Mouse (Mus musculus): Measurements from ENCODE around the gene Gm45837. TPM values are rescaled to one million over a fixed set of nuclear protein-coding genes. Genes with fewer than 3 reads are reported as not detected.

Gene Gm45837
- not detected in 2 replicates for polyA plus RNA-seq (2015; fragmentation: Nextera tagmentation; extraction: Ambion mirVana)

- no peak within 1 kb of the TSS for H3K4me3 ChIP-seq
- WGBS: 73% methylated on average over 11 of the region's 11 CpGs
- H3K4me2 ChIP-seq: no peak within 1 kb of the TSS
- H3K36me3 ChIP-seq: peaks cover 44% of the 10 kb centered on the region
- ATAC-seq (ENCODE audit: extremely low read depth, insufficient number of reproducible peaks, low FRiP score, low TSS enrichment): no peak
- H3K4me1 ChIP-seq: peaks cover 42% of the 10 kb centered on the region
- H3K9ac ChIP-seq: no peak within 1 kb of the TSS
- no peak within 1 kb of the TSS for H3K27ac ChIP-seq (replicated peaks)
- H3K9me3 ChIP-seq: no peaks in the 10 kb centered on the region
- H3K27me3 ChIP-seq (replicated peaks): no peaks in the 10 kb centered on the region
Measured at GRCm38 (mm10) chr7:101410267-101410936, at the start of gene Gm45837. Gm45837 (plus strand) TSS chr7:101410886.

GRCm38 (mm10) chr7:101361021-101361420 is 49.7 kb upstream of the Gm45837 start:
- Histone ChIP-seq H3K36me3 (no peaks in the 10 kb centered on the region), H3K9ac (no peak overlapping the region), H3K4me3 (no peak overlapping the region), H3K4me1 (peaks cover 28% of the 10 kb centered on the region; the same call in 1 of the 2 replicates), H3K4me2 (no peak overlapping the region), H3K27ac (replicated peaks) (no peak overlapping the region), H3K27me3 (replicated peaks) (no peaks in the 10 kb centered on the region), H3K9me3 (no peaks in the 10 kb centered on the region)
- ATAC-seq (ENCODE audit: extremely low read depth, insufficient number of reproducible peaks, low FRiP score, low TSS enrichment): no peak
- 62% methylated on average over 4 of the region's 4 CpGs for WGBS

- ATAC-seq (ENCODE audit: extremely low read depth, insufficient number of reproducible peaks, low FRiP score, low TSS enrichment): no peak
- no peaks in the 10 kb centered on the region for H3K36me3 ChIP-seq
- H3K9ac ChIP-seq: peak overlapping the region; percentile 19; the same call in 1 of the 2 replicates
- 71% methylated on average over 4 of the region's 4 CpGs for WGBS
- no peak overlapping the region for H3K27ac ChIP-seq (replicated peaks)
- no peaks in the 10 kb centered on the region for H3K9me3 ChIP-seq
- no peak overlapping the region for H3K4me2 ChIP-seq
- H3K4me3 ChIP-seq: no peak overlapping the region
- H3K4me1 ChIP-seq: peaks cover 21% of the 10 kb centered on the region; the same call in 1 of the 2 replicates
- H3K27me3 ChIP-seq (replicated peaks): no peaks in the 10 kb centered on the region
Measured at GRCm38 (mm10) chr7:101361767-101362166, 48.9 kb upstream of the Gm45837 start.

- ATAC-seq (ENCODE audit: extremely low read depth, insufficient number of reproducible peaks, low FRiP score, low TSS enrichment): no peak
- Histone ChIP-seq H3K27ac (replicated peaks) (no peak overlapping the region), H3K4me1 (peaks cover 18% of the 10 kb centered on the region; the same call in 1 of the 2 replicates), H3K27me3 (replicated peaks) (no peaks in the 10 kb centered on the region), H3K4me2 (no peak overlapping the region), H3K9ac (no peak overlapping the region), H3K36me3 (no peaks in the 10 kb centered on the region), H3K4me3 (no peak overlapping the region), H3K9me3 (no peaks in the 10 kb centered on the region)
- WGBS: 78% methylated on average over 5 of the region's 5 CpGs
Measured at GRCm38 (mm10) chr7:101362791-101363191, 47.9 kb upstream of the Gm45837 start.

- 67% methylated on average over 5 of the region's 5 CpGs for WGBS
- Histone ChIP-seq H3K27ac (replicated peaks) (no peak overlapping the region), H3K27me3 (replicated peaks) (no peaks in the 10 kb centered on the region), H3K4me2 (no peak overlapping the region), H3K4me3 (no peak overlapping the region), H3K9me3 (no peaks in the 10 kb centered on the region), H3K9ac (no peak overlapping the region), H3K36me3 (no peaks in the 10 kb centered on the region), H3K4me1 (peaks cover 21% of the 10 kb centered on the region; the same call in 1 of the 2 replicates)
- ATAC-seq (ENCODE audit: extremely low read depth, insufficient number of reproducible peaks, low FRiP score, low TSS enrichment): no peak
Measured at GRCm38 (mm10) chr7:101363914-101364313, 46.8 kb upstream of the Gm45837 start.

- 57% methylated on average over 11 of the region's 11 CpGs for WGBS
- Histone ChIP-seq H3K4me3 (no peak overlapping the region), H3K4me2 (no peak overlapping the region), H3K27ac (replicated peaks) (no peak overlapping the region), H3K4me1 (peaks cover 10% of the 10 kb centered on the region; the same call in 1 of the 2 replicates), H3K9me3 (0 out of 2 replicates have a peak, but pooled peaks cover 4% of the 10 kb centered on the region), H3K36me3 (no peaks in the 10 kb centered on the region), H3K27me3 (replicated peaks) (peaks cover 10% of the 10 kb centered on the region; the same call in 1 of the 2 replicates), H3K9ac (no peak overlapping the region)
- no peak for ATAC-seq (ENCODE audit: extremely low read depth, insufficient number of reproducible peaks, low FRiP score, low TSS enrichment)
Measured at GRCm38 (mm10) chr7:101367901-101368852, 42.5 kb upstream of the Gm45837 start.

GRCm38 (mm10) chr7:101369666-101370065 is 41.0 kb upstream of the Gm45837 start:
- Histone ChIP-seq H3K9me3 (0 out of 2 replicates have a peak, but pooled peaks cover 4% of the 10 kb centered on the region), H3K27ac (replicated peaks) (no peak overlapping the region), H3K4me2 (no peak overlapping the region), H3K27me3 (replicated peaks) (peaks cover 13% of the 10 kb centered on the region; the same call in 1 of the 2 replicates), H3K36me3 (no peaks in the 10 kb centered on the region), H3K4me1 (peaks cover 4% of the 10 kb centered on the region; the same call in 1 of the 2 replicates), H3K4me3 (no peak overlapping the region), H3K9ac (no peak overlapping the region)
- ATAC-seq (ENCODE audit: extremely low read depth, insufficient number of reproducible peaks, low FRiP score, low TSS enrichment): no peak
- WGBS: 72% methylated on average over 7 of the region's 7 CpGs

GRCm38 (mm10) chr7:101373082-101373481 is 37.6 kb upstream of the Gm45837 start:
- no peak overlapping the region for H3K4me3 ChIP-seq
- H3K36me3 ChIP-seq: no peaks in the 10 kb centered on the region
- H3K9ac ChIP-seq: no peak overlapping the region
- whole genome bisulfite sequencing: 74% methylated on average over 26 of the region's 26 CpGs
- peaks cover 13% of the 10 kb centered on the region for H3K4me1 ChIP-seq
- 0 out of 2 replicates have a peak, but pooled peaks cover 4% of the 10 kb centered on the region for H3K9me3 ChIP-seq
- H3K27ac ChIP-seq (replicated peaks): no peak overlapping the region
- no peak for ATAC-seq (ENCODE audit: extremely low read depth, insufficient number of reproducible peaks, low FRiP score, low TSS enrichment)
- H3K27me3 ChIP-seq (replicated peaks): peaks cover 13% of the 10 kb centered on the region; the same call in 1 of the 2 replicates
- no peak overlapping the region for H3K4me2 ChIP-seq

GRCm38 (mm10) chr7:101374155-101374554 is 36.5 kb upstream of the Gm45837 start:
- no peak overlapping the region for H3K27ac ChIP-seq (replicated peaks)
- H3K9me3 ChIP-seq: 0 out of 2 replicates have a peak, but pooled peaks cover 4% of the 10 kb centered on the region
- peaks cover 22% of the 10 kb centered on the region for H3K4me1 ChIP-seq
- H3K27me3 ChIP-seq (replicated peaks): peaks cover 13% of the 10 kb centered on the region; the same call in 1 of the 2 replicates
- H3K4me3 ChIP-seq: no peak overlapping the region
- H3K36me3 ChIP-seq: no peaks in the 10 kb centered on the region
- 0 out of 2 replicates have a peak, but pooled peaks have one; percentile 37 for ATAC-seq (ENCODE audit: extremely low read depth, insufficient number of reproducible peaks, low FRiP score, low TSS enrichment)
- H3K9ac ChIP-seq: no peak overlapping the region
- H3K4me2 ChIP-seq: no peak overlapping the region

GRCm38 (mm10) chr7:101376701-101377340 is 33.9 kb upstream of the Gm45837 start:
- no peak overlapping the region for H3K4me2 ChIP-seq
- no peak overlapping the region for H3K4me3 ChIP-seq
- H3K4me1 ChIP-seq: peaks cover 31% of the 10 kb centered on the region
- no peak overlapping the region; the same call in 1 of the 2 replicates for H3K9ac ChIP-seq
- no peaks in the 10 kb centered on the region for H3K36me3 ChIP-seq
- H3K27ac ChIP-seq (replicated peaks): no peak overlapping the region
- no peak for ATAC-seq (ENCODE audit: extremely low read depth, insufficient number of reproducible peaks, low FRiP score, low TSS enrichment)
- WGBS: 72% methylated on average over 10 of the region's 10 CpGs
- H3K9me3 ChIP-seq: no peaks in the 10 kb centered on the region
- peaks cover 13% of the 10 kb centered on the region; the same call in 1 of the 2 replicates for H3K27me3 ChIP-seq (replicated peaks)
